Mouse (Mus musculus): ENCODE measurements at regions not wholly inside any gene's neighbourhood (a gene's known extent, or its start where the extent isn't known, plus 50 kb on each side); places are given as distances from the start of the nearest gene placed in this dataset.

GRCm38 (mm10) chr2:75763252-75763651, 58.8 kb upstream of the Nfe2l2 start:
- Histone ChIP-seq H3K9me3 (replicated peaks) (no peaks in the 10 kb centered on the region), H3K4me3 (no peak overlapping the region), H3K4me2 (no peak overlapping the region), H3K27me3 (no peaks in the 10 kb centered on the region), H3K36me3 (ENCODE audit: poor library complexity, severe bottlenecking) (no peaks in the 10 kb centered on the region), H3K27ac (no peak overlapping the region), H3K9ac (no peak overlapping the region), H3K4me1 (peaks cover 26% of the 10 kb centered on the region)
- 87% methylated on average over 3 of the region's 3 CpGs for WGBS
- ATAC-seq: no peak

GRCm38 (mm10) chr2:75762030-75762429, 57.6 kb upstream of the Nfe2l2 start:
- Histone ChIP-seq H3K9me3 (replicated peaks) (no peaks in the 10 kb centered on the region), H3K4me2 (no peak overlapping the region), H3K4me3 (no peak overlapping the region), H3K27me3 (no peaks in the 10 kb centered on the region), H3K27ac (no peak overlapping the region), H3K4me1 (peaks cover 27% of the 10 kb centered on the region), H3K36me3 (ENCODE audit: poor library complexity, severe bottlenecking) (no peaks in the 10 kb centered on the region), H3K9ac (no peak overlapping the region)
- ATAC-seq: no peak
- 86% methylated on average over 5 of the region's 5 CpGs for WGBS

- WGBS: 88% methylated on average over 9 of the region's 9 CpGs
- Histone ChIP-seq H3K9me3 (replicated peaks) (no peaks in the 10 kb centered on the region), H3K27me3 (no peaks in the 10 kb centered on the region), H3K4me2 (no peak overlapping the region), H3K4me3 (no peak overlapping the region), H3K36me3 (ENCODE audit: poor library complexity, severe bottlenecking) (no peaks in the 10 kb centered on the region), H3K27ac (no peak overlapping the region), H3K4me1 (peaks cover 31% of the 10 kb centered on the region), H3K9ac (no peak overlapping the region)
- no peak for ATAC-seq
Observed at GRCm38 (mm10) chr2:75761626-75762025, 57.2 kb upstream of the Nfe2l2 start.

GRCm38 (mm10) chr2:75759196-75759885, 54.9 kb upstream of the Nfe2l2 start:
- Histone ChIP-seq H3K4me1 (peaks cover 34% of the 10 kb centered on the region), H3K4me2 (no peak overlapping the region), H3K27ac (peak overlapping the region; percentile 49), H3K36me3 (ENCODE audit: poor library complexity, severe bottlenecking) (no peaks in the 10 kb centered on the region), H3K9ac (no peak overlapping the region), H3K4me3 (no peak overlapping the region), H3K9me3 (replicated peaks) (no peaks in the 10 kb centered on the region), H3K27me3 (no peaks in the 10 kb centered on the region)
- 35% methylated on average over 11 of the region's 11 CpGs for WGBS
- peak; percentile 63; the same call in 1 of the 2 replicates for ATAC-seq

GRCm38 (mm10) chr2:75758277-75758676, 53.8 kb upstream of the Nfe2l2 start:
- Histone ChIP-seq H3K9ac (no peak overlapping the region), H3K9me3 (replicated peaks) (no peaks in the 10 kb centered on the region), H3K27ac (no peak overlapping the region), H3K4me2 (no peak overlapping the region), H3K36me3 (ENCODE audit: poor library complexity, severe bottlenecking) (no peaks in the 10 kb centered on the region), H3K4me1 (peaks cover 34% of the 10 kb centered on the region), H3K27me3 (no peaks in the 10 kb centered on the region), H3K4me3 (no peak overlapping the region)
- WGBS: 87% methylated on average over 6 of the region's 6 CpGs
- no peak for ATAC-seq

GRCm38 (mm10) chr2:75756704-75757638, 52.5 kb upstream of the Nfe2l2 start:
- Histone ChIP-seq H3K36me3 (ENCODE audit: poor library complexity, severe bottlenecking) (no peaks in the 10 kb centered on the region), H3K4me2 (0 out of 2 replicates have a peak overlapping the region, but pooled peaks have one; percentile 0), H3K27me3 (no peaks in the 10 kb centered on the region), H3K9me3 (replicated peaks) (no peaks in the 10 kb centered on the region), H3K9ac (no peak overlapping the region), H3K27ac (no peak overlapping the region), H3K4me3 (no peak overlapping the region), H3K4me1 (peaks cover 34% of the 10 kb centered on the region)
- no peak for ATAC-seq
- 40% methylated on average over 16 of the region's 16 CpGs for WGBS

- no peak overlapping the region for H3K4me2 ChIP-seq
- 84% methylated on average over 7 of the region's 7 CpGs for WGBS
Observed at GRCm38 (mm10) chr2:75754606-75755005, 50.2 kb upstream of the Nfe2l2 start.

More at GRCm38 (mm10) chr2:75754606-75755005, 50.2 kb upstream of the Nfe2l2 start:
- no peaks in the 10 kb centered on the region for H3K9me3 ChIP-seq (replicated peaks)
- H3K27me3 ChIP-seq: no peaks in the 10 kb centered on the region
- peaks cover 27% of the 10 kb centered on the region for H3K4me1 ChIP-seq
- ATAC-seq: no peak
- no peaks in the 10 kb centered on the region for H3K36me3 ChIP-seq (ENCODE audit: poor library complexity, severe bottlenecking)
- no peak overlapping the region for H3K27ac ChIP-seq
- no peak overlapping the region for H3K9ac ChIP-seq
- no peak overlapping the region for H3K4me3 ChIP-seq

All from forebrain, embryonic 13.5 days (tissue).